Mouse (Mus musculus) hindbrain, embryonic 10.5 days (tissue): ENCODE measurements around the gene Crocc. TPM values are rescaled to one million over a fixed set of nuclear protein-coding genes. Genes with fewer than 3 reads are reported as not detected.

Experiments
- DNase-seq: peaks from one replicate; pipeline ENCODE4 v3.0.0-alpha.2; 2017; ENCODE audit warnings: low spot score
- H3K27ac ChIP-seq: fragments of 300-500 bp; sonication (generic); 2 replicates; pipeline ENCODE4 v1.5.1; 2016; ENCODE audit warnings: mild to moderate bottlenecking, moderate library complexity
- H3K27me3 ChIP-seq: fragments of 300-500 bp; sonication (generic); 2 replicates; pipeline ENCODE4 v1.6.1; 2016; ENCODE audit warnings: mild to moderate bottlenecking; ENCODE audit not compliant: poor library complexity, insufficient read depth, severe bottlenecking
- H3K36me3 ChIP-seq: fragments of 300-500 bp; sonication (generic); 2 replicates; pipeline ENCODE4 v1.6.1; 2016; ENCODE audit warnings: mild to moderate bottlenecking, moderate library complexity
- H3K4me1 ChIP-seq: fragments of 300-500 bp; sonication (generic); replicated peaks from 2 replicates; pipeline ENCODE4 v1.6.1; 2016; ENCODE audit warnings: mild to moderate bottlenecking
- H3K4me3 ChIP-seq: fragments of 300-500 bp; sonication (generic); 2 replicates; pipeline ENCODE4 v1.5.1; 2016; ENCODE audit warnings: mild to moderate bottlenecking, moderate library complexity
- H3K9me3 ChIP-seq: fragments of 300-500 bp; sonication (generic); 2 replicates; pipeline ENCODE4 v1.6.1; 2016; ENCODE audit warnings: mild to moderate bottlenecking, moderate library complexity
- WGBS: fragments of 180-500 bp; shearing (Covaris S2); methylation state at CpG from one replicate; pipeline ENCODE4 v1.1.7; 2016; 5-methylcytosine and 5-hydroxymethylcytosine counted together
- polyA plus RNA-seq: library from polyadenylated mRNA; unstranded; fragments of >200 nt; fragmentation: Nextera tagmentation; extraction: Ambion mirVana; gene quantifications from 2 replicates; pipeline ENCODE4 v1.2.1, GENCODE M21; 2016

The Crocc gene
- polyA plus RNA-seq, 1 experiment from 2014 or later, result 11.4 TPM

DNA sequence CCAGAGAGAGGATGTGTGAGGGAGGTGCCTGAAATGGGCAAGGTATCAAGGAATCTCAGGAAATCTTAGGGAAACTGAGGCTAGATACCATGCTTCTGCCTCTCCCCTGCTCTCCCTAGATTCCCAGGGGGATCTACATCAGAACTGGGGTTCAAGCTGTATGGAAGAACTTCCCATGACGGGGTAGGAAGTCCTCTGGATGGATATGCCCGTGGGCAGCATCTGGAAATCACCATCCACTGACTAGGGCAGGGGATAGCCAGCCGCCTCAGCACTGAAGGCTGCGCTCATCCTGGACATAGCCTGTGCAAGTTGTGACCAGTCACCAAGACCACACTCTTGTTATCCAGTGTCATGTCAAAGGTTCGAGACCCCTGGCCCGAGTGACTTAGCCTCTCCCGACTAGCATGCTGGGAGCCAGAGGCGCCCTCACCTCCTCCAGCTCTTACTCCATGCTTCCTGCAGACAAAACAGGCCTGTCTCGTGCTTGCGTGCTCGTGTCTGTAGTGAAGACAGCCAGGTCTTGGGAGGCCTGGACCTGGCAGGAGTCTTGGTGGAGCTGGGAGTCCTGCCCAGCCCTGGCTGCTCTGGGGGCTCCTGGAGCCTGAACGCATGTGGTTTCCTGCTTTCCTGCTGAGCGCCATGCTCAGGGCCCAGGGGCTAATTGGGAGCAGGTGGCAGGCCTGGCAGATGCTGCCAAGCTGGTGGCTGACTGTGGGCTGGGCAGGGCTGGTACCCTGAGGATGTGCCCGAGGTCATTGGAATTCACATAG is 48.6 kb downstream of the Crocc start:
- Histone ChIP-seq H3K4me3 (peak overlapping the region; percentile 75), H3K4me1 (peaks cover 40% of the 10 kb centered on the region), H3K27ac (peak overlapping the region; percentile 98), H3K9me3 (peaks cover 5% of the 10 kb centered on the region; the same call in 1 of the 2 replicates), H3K27me3 (no peaks in the 10 kb centered on the region), H3K36me3 (peaks cover 62% of the 10 kb centered on the region)
- DNase-seq, result no peak
- 50% methylated on average over 14 of the region's 14 CpGs for WGBS

DNA sequence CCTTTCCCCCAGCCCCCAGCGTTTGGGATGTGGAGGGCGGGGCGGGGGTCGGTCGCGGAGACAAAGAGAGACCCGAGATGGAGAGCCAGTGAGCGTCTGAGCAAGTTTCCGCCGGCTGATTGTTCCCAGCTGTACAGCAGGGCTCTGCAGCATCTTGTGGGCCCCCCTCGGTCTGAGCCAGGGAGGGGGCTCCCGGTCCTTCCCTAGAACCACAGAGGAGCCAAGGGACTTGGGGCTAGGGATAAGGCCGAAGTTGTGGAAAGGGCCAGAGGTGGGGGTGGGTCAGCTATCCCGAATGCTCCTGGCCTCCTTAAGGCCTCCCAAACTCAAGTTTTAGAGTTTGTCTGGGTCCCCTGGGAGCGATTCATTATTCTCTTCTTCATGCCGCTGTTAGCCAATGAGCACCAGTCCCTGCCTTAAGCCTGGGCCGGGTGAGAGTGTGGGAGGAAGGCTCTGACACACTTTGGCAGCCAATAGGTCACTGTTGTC is 49.4 kb downstream of the Crocc start:
- under 1% methylated on average over 17 of the region's 17 CpGs for WGBS
- peaks cover 6% of the 10 kb centered on the region; the same call in 1 of the 2 replicates for H3K9me3 ChIP-seq
- DNase-seq, result peak; percentile 63
- H3K27me3 ChIP-seq, result no peaks in the 10 kb centered on the region
- peaks cover 40% of the 10 kb centered on the region for H3K4me1 ChIP-seq
- H3K36me3 ChIP-seq, result peaks cover 62% of the 10 kb centered on the region
- peak overlapping the region; percentile 98 for H3K27ac ChIP-seq
- peak overlapping the region; percentile 75 for H3K4me3 ChIP-seq

DNA sequence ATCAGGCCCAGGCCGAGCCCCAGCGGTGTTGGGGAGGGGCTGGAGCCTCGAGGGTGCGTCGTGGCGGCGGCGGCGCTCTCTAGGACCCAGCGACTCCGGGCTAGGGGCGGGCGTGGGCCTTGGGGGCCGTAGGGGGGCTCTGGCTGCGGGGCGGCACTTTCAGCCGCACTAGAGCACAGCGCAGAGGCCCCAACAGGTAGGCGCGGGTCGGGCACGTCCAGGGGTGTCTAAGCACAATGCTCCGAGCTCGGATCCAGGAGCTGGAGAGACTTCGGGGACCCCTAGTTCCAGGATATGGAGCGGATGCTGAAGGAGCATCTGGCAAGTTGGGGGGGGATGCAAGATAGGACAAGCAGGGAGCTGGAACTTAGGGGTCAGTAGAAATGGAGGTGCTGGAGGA is 49.8 kb downstream of the Crocc start:
- Histone ChIP-seq H3K9me3 (peaks cover 6% of the 10 kb centered on the region; the same call in 1 of the 2 replicates), H3K36me3 (peaks cover 62% of the 10 kb centered on the region), H3K27me3 (no peaks in the 10 kb centered on the region), H3K4me1 (peaks cover 44% of the 10 kb centered on the region), H3K27ac (peak overlapping the region; percentile 98), H3K4me3 (peak overlapping the region; percentile 75)
- peak; percentile 82 for DNase-seq
- 2% methylated on average over 26 of the region's 26 CpGs for WGBS

DNA sequence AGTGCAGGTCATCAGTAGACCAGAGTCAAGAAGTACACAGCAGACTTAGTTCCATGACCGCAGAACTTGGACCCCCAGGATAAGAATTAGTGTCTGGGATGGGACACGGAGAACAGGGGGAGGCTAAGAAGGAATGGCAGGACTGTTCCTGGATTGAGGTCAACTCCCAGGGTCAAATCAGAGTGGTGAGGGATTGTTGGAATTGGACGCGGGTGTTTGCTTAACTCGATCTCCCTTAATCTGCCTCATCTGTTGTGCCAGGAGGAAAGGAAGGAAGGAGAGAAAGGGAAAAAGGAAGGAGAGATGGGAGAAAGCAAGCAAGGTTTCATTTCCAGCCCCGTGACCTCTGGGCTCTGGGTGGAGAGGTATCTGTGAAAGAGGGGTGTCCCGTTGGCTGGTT is 50.2 kb downstream of the Crocc start, which contains the start of gene Mfap2:
TSS of gene Mfap2 (plus strand) at position 301 of the 400 bp plus-strand sequence.
- H3K4me1 ChIP-seq, result peaks cover 44% of the 10 kb centered on the region
- H3K4me3 ChIP-seq, result peak within 1 kb of the TSS; percentile 75
- DNase-seq, result no peak
- peaks cover 62% of the 10 kb centered on the region for H3K36me3 ChIP-seq
- WGBS, result 21% methylated on average over 7 of the region's 7 CpGs
- H3K27ac ChIP-seq, result peak within 1 kb of the TSS; percentile 98
- H3K27me3 ChIP-seq, result no peaks in the 10 kb centered on the region
- peaks cover 6% of the 10 kb centered on the region; the same call in 1 of the 2 replicates for H3K9me3 ChIP-seq

DNA sequence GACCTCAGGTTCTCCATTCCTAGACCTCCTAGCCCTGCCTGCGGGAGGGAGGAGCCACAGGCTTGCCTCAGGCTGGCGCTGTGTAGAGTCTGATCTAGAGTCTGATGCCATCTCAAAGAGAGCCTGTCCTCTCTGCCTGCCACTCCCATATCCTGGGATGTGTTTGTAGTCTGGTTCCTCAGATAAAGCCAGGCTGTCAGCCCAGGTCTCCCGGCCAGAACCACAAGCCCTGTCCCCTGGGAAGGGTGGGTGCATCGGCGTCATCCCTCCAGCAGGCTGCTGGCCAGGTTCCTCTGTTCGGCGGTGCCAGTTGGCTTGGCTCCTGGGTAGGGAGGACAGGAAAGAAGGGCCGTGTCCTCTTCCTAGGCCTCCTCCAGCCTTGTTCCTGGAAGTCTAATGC is 52.3 kb downstream of the Crocc start:
- peaks cover 50% of the 10 kb centered on the region for H3K4me1 ChIP-seq
- WGBS, result 94% methylated on average over 8 of the region's 8 CpGs
- peaks cover 62% of the 10 kb centered on the region for H3K36me3 ChIP-seq
- no peak for DNase-seq
- 0 out of 2 replicates have a peak overlapping the region, but pooled peaks have one; percentile 8 for H3K27ac ChIP-seq
- H3K9me3 ChIP-seq, result peaks cover 6% of the 10 kb centered on the region; the same call in 1 of the 2 replicates
- no peaks in the 10 kb centered on the region for H3K27me3 ChIP-seq
- no peak overlapping the region for H3K4me3 ChIP-seq

DNA sequence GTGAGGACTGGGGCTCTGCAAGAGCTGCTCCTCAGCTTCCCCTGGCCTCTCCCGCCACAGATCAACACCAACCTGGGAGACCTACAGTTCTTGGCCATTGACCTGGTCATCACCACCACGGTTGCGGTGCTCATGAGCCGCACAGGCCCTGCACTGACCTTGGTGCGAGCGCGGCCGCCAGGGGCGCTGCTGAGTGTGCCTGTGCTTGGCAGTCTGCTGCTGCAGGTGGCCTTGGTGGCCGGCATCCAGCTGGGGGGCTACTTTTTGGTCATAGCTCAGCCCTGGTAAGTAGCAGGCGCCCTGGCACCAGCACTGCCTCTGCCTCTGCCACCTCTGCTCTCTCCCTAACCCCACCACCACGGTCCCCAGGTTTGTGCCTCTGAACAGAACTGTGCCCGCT is 54.4 kb downstream of the Crocc start:
- no peak for DNase-seq
- H3K4me1 ChIP-seq, result peaks cover 45% of the 10 kb centered on the region
- 86% methylated on average over 13 of the region's 13 CpGs for WGBS
- H3K27ac ChIP-seq, result no peak overlapping the region
- peaks cover 75% of the 10 kb centered on the region for H3K36me3 ChIP-seq
- H3K27me3 ChIP-seq, result no peaks in the 10 kb centered on the region
- peaks cover 6% of the 10 kb centered on the region; the same call in 1 of the 2 replicates for H3K9me3 ChIP-seq
- H3K4me3 ChIP-seq, result no peak overlapping the region

DNA sequence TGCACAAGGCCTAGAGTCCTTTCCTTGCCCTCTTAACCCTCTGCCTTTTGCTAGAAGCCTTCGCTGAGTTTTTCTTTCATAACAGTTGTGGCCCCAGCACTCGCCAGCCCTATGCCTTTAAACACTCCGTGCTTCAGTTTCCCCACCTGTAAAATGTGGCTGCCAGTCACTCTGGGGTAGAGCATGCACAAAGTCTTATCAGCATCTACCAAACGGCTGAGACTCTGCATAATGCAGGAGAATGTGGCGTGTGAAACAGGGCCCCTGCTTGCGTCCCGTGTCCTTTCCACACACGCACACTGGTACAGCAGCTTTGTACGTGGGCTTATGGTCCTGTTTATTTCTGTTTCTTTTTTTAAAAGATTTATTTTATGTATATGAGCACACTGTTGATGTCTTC is 63.5 kb downstream of the Crocc start:
- Histone ChIP-seq H3K27me3 (no peaks in the 10 kb centered on the region), H3K27ac (no peak overlapping the region), H3K4me3 (no peak overlapping the region), H3K9me3 (no peaks in the 10 kb centered on the region), H3K36me3 (peaks cover 96% of the 10 kb centered on the region), H3K4me1 (peaks cover 9% of the 10 kb centered on the region)
- no peak for DNase-seq
- whole genome bisulfite sequencing, result 95% methylated on average over 9 of the region's 9 CpGs

DNA sequence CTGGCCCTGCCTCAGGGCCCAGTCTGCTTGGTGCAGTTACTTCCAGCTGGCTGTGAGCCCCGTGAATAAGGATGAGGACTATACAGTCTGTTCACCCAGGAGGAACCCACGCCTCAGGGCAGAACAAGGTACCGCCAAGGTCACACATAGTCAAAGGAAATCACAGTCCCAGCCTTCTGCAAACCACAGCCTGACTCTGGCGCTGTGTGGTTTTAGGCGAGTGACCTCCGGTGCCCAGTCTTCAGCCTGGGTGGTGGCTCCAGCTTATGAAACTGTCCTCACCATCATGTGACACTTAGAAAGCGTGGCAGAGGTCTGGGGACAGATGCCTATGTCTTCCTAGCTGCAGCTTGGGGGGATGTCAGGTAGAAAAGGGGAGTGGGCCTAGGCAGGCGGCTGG is 64.5 kb downstream of the Crocc start:
- WGBS, result 90% methylated on average over 8 of the region's 8 CpGs
- Histone ChIP-seq H3K4me1 (peaks cover 10% of the 10 kb centered on the region), H3K36me3 (peaks cover 86% of the 10 kb centered on the region)

DNA sequence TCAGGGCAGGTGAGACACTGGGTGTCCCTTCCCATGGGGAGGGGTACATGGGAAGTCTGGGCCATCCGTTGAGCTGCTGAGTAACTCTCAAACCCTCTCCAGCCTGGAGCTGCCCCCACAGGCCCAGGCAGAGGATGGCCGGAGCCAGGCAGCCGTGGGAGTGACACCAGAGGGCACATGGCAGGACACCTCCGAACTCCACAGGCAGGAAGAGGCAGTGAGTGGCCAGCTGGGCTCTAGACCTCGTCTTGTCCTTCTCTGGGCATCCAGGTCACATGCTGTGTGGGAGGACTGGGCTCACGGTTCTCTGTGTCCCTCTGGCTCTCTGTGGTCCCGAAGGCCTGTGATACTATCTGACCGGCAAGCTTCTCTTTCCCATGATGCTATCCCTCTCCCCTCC is 66.5 kb downstream of the Crocc start:
- WGBS, result 82% methylated on average over 8 of the region's 8 CpGs
- Histone ChIP-seq H3K27me3 (no peaks in the 10 kb centered on the region), H3K4me3 (no peak overlapping the region), H3K36me3 (peaks cover 73% of the 10 kb centered on the region), H3K27ac (no peak overlapping the region; the same call in 1 of the 2 replicates), H3K4me1 (peaks cover 28% of the 10 kb centered on the region), H3K9me3 (no peaks in the 10 kb centered on the region)
- no peak for DNase-seq

More for the DNA sequence above, 64.5 kb downstream of the Crocc start:
- H3K9me3 ChIP-seq, result no peaks in the 10 kb centered on the region
- H3K27me3 ChIP-seq, result no peaks in the 10 kb centered on the region
- H3K4me3 ChIP-seq, result no peak overlapping the region
- DNase-seq, result no peak
- no peak overlapping the region for H3K27ac ChIP-seq

DNA sequence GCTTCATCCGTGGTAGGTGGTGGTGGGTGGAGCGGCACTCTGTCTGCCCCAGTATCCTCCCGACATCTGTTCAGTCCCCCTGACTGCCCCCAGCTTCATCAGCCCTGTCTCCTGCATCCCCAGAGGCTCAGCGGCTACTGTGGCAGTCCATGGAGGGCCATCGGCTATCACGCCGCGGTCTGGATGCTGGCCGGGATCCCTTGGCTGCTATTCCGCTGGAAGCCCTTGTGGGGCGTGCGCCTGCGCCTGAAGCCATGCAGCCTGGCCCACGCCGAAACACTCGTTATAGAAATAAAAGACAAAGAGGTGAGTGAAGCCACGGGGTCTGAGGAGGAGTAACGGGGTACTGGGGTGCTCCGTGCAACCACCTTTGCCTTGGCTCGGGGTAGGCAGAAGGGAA is 68.1 kb downstream of the Crocc start:
- DNase-seq, result no peak
- Histone ChIP-seq H3K4me1 (peaks cover 44% of the 10 kb centered on the region), H3K4me3 (no peak overlapping the region), H3K27me3 (no peaks in the 10 kb centered on the region), H3K27ac (peak overlapping the region; percentile 62; the same call in 1 of the 2 replicates), H3K9me3 (no peaks in the 10 kb centered on the region), H3K36me3 (peaks cover 58% of the 10 kb centered on the region)
- WGBS, result 83% methylated on average over 20 of the region's 20 CpGs

DNA sequence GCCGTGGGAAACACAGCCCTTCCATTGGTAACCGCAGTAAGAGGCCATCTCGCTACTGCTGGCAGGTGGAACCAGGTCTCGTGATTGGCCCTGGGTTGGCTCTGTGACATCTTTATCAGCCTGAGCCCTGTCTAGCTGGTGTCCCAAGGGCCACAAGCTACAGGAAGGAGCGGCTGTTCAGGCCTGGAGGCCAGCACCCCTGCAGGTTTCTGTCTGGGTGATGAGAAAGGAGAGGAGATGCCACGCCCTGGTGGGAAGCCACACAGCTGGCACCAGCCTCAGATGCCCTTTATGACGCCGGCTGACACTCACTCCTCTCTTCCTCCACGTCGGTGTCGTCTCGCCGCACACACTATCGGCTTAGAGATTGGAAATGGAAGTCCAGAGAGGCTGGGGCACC is 70.9 kb downstream of the Crocc start:
- DNase-seq, result no peak
- Histone ChIP-seq H3K27ac (no peak overlapping the region), H3K4me3 (no peak overlapping the region; the same call in 1 of the 2 replicates), H3K4me1 (peaks cover 58% of the 10 kb centered on the region), H3K36me3 (peaks cover 31% of the 10 kb centered on the region), H3K9me3 (no peaks in the 10 kb centered on the region), H3K27me3 (no peaks in the 10 kb centered on the region)
- 92% methylated on average over 14 of the region's 14 CpGs for WGBS

DNA sequence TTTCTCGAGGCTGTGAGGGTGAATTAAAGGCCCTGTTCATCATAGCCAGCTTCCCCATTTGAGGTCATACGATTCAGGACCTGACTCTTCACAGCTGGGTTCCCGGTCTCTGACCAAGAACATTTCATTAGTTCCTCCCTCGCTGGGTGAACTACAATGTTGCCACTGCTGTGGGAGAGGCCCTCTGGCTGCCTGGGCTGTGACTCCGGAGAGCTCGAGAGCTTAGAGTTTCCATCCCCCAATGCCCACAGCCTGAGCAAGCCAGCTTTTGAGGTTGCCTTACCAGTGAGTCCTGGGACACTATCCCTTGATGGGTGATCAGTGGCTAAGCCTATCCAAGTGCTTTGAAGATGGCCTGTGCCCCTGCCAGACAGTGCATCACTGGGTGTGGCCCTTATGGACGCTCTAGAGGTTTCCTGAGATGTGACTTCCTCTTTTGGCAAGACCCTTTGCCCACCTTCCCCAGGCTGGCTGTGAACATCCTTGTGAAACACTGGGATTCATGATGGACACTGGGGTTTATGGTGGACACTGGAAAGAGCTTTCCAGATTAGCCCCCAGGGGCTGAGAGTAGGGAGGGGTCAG is 71.6 kb downstream of the Crocc start:
- no peaks in the 10 kb centered on the region for H3K9me3 ChIP-seq
- peaks cover 24% of the 10 kb centered on the region for H3K36me3 ChIP-seq
- H3K27me3 ChIP-seq, result no peaks in the 10 kb centered on the region
- 70% methylated on average over 7 of the region's 7 CpGs for WGBS
- H3K4me1 ChIP-seq, result peaks cover 58% of the 10 kb centered on the region
- DNase-seq, result no peak
- H3K4me3 ChIP-seq, result no peak overlapping the region
- no peak overlapping the region for H3K27ac ChIP-seq

DNA sequence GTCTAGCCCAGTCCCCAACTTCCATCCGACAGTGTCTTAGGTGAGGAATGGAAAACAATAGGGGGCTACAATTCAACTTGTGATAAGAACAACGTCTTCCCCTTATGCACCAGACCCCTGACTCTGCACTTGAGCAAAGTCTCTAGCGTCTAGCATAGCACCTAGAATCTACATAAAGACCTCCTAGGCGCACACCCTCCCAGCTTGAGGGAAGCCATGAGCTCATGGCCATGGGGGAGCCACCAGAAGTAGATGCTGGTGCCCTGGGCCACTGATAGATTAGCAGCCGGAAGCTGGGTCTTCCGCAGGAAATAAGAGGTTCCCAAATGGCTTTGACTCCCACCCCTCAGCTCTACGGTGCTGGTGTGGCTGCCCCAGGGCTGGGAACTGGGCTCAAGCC is 72.9 kb downstream of the Crocc start:
- Histone ChIP-seq H3K4me1 (peaks cover 65% of the 10 kb centered on the region), H3K9me3 (no peaks in the 10 kb centered on the region), H3K27me3 (no peaks in the 10 kb centered on the region), H3K4me3 (peak overlapping the region; percentile 95), H3K27ac (peak overlapping the region; percentile 93), H3K36me3 (peaks cover 13% of the 10 kb centered on the region)
- WGBS, result 35% methylated on average over 7 of the region's 7 CpGs
- DNase-seq, result no peak
